Mouse (Mus musculus): ENCODE results near the gene Kmt2b.

DNA sequence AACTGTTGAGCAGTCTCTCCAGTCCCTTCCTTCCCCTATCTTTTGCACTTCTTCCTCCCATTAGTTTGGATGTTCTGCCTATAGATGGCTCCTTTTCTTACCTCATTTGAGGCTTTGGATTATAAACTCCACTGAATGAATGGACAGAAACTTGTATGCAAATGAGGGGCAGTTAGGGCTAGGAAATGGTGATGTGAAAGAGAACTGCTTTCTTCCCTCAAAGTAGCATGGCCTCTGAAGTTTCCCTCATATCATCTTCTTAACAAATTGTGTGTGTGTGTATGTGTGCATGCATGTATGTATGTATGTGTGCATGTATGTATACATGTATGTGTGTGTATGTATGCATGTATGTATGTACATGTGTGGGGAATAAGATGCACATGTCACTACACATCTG, 40.5 kb upstream of the Kmt2b start:
- TF ChIP-seq CTCF (IDR thresholded peaks at IDR 0.05; ENCODE audit: low read depth), result no peak
- TF ChIP-seq EP300 (IDR thresholded peaks at IDR 0.05; ENCODE audit: low read depth), result no peak
